Mouse (Mus musculus) fibroblast of lung, adult 2 months (primary cell): ENCODE measurements around the gene Shbg.
"Not testable (repeated sequence)": the region's sequence is repeated elsewhere in the genome, so short reads cannot be mapped to it uniquely, and the experiment has no call there.

Experiments
- DNase-seq: peaks from one replicate; pipeline ENCODE4 v3.0.0-alpha.2; 2011; ENCODE audit warnings: low read depth

The Shbg gene

DNA sequence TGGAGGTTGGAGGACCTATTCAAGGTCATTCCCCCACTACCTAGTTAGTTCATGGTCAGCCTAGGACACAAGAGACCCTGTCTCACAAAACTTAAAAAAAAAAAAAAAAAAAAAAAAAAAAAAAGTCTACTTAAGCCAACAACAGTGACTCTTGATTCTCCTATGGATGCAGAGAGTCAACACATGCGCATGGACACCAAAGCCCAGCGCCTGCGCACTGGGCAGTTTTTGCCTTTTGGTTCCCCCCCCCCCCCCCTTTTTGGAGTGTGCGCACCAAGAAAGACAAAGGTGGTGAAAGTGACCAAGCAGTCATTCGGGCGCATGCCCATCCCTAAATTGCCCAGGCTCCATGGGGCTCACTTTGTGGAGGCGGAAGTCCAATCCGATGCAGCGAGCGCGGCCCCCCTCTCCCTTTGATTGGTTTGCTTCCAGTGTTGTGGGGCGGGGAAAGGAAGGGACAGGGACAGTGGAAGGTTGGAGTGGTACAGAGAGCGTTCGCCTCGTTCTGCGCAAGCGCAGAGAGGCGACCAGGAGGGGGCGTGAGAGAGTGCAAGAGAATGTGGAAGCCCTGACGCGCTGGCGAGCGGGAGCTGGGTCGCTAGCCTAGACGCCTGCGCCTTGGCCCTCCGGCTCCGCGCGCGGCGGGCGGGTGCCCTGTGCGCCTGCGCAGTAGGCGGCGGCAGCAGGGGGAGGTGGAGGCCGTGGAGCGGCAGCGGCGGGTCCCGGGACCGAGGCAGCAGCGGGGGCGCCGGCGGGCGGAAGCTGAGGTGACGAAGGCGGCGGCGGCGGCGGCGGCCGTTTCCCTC lies 14.8 kb upstream of the Shbg start, which contains the start of gene Fxr2:
TSS of gene Fxr2 (plus strand) at position 707 of the 806 bp plus-strand sequence.
- DNase-seq, result peak; percentile 100

DNA sequence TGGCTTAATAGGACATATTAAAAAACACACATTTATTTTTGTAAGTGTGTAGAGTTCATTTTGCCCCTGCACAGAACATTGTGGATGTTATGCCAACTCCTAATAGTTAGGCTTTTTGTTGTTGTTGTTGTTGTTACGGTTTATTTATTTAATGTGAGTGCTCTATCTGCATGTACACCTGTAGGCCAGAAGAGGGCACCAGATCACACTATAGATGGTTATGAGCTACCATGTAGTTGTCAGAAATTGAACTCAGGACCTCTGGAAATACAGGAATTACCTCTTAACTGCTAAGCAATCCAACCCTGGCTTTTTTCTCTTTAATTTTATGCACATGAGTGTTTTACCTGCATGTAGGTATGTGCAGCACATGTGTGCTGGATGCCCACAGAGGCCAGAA lies 12.1 kb upstream of the Shbg start:
- no peak for DNase-seq

DNA sequence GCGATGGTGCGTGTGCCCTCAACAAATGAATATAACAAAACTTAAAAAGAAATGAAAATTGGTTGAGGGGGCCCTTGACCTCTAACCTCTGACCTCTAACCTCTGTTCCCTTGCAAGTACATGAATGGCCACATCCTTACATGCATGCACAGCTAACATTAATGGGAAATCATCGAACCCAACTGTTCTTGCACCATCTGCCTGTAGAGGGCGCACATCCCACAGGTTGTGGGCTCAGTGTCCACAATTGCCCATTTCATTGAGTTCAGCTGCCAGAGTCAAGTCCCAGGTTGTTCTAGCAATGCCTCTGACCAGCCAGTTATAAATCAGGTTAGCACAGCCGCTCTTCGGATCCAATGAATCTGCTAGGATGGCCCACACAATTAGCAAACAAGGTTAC lies 10.6 kb upstream of the Shbg start:
- DNase-seq, result peak; percentile 44

DNA sequence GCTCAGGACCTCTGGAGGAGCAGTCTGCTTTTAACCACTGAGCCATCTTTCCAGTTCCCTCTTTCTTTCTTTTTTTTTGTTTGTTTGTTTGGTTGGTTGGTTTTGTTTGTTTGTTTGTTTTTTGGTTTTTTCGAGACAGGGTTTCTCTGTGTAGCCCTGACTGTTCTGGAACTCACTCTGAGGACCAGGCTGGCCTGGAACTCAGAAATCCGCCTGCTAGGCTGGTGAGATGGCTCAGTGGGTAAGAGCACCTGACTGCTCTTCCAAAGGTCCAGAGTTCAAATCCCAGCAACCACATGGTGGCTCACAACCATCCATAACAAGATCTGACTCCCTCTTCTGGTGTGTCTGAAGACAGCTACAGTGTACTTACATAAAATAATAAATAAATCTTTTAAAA lies 6.6 kb upstream of the Shbg start:
- DNase-seq, result not testable (repeated sequence)

DNA sequence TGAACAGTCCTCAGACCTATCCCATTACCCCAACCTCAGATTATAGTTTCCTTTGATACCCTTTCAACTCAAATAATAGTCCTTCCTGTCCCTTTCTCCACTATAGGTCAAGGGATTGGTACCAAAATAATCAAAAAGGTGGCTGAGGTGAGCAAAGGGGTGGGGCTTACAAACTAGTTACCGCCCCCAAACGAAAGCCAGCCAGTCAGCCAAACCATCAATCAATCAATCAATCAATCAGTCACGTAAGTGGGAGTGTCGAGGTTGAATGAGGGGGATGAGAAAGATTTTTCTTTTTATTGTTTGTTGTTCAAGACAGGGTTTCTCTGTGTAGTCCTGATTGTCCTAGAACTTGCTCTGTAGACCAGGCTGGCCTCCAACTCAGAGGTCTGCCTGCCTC lies 5.3 kb upstream of the Shbg start:
- no peak for DNase-seq

DNA sequence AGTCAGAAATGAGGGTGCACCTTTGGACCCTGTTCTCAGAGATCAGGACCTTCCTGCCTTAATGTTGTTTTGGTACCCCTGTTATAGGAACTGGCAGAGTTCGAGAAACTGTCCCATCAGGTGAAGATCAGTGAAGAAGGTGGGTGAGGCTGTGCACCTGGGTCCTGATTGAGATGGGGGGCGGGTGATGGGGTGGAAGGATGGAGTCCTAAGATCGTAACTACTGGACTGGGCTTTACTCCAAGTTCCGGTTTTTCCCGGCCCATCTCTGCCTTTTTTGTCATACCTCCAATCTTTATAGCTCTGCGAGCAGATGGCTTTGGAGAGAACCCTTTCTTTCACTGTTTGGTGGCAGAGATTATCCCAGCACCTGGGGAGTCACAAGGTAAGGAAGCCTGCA lies 4.7 kb upstream of the Shbg start:
- DNase-seq, result no peak

DNA sequence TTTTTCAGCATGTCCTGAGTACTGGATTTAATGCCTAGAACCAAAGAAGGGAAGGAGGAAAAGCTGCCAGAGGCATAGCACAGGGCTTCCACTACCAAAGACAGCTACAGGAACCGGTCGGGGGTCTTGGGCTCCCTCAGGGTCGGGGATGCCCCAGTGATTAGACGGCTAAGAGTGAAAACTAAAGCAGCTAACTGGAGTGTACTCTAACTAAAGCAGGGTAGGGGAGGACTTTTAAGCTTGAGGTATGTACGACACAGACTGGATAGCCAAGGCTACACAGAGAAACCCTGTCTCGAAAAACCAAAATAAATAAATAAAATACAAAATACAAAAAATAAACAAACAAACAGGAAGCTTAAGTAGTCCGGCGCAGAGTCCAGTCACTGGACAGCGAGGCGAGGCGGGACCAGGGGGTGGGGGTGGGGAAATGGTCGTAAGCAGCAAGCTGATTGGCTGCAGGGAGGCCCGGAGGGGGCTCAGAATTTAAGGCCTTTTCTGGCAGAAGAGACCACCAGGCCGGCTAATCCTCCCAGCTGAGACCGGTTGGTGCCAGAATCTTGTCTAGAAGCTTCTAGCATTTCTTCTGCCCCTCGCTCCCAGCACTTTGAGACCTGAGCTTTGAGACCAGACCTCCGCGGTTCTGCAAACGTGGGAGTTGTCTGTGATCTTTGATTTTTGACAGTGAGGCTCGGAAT lies 4.0 kb upstream of the Shbg start, which contains the start of gene Sat2:
TSS of gene Sat2 (plus strand) at position 454 of the 698 bp plus-strand sequence.
- no peak for DNase-seq

DNA sequence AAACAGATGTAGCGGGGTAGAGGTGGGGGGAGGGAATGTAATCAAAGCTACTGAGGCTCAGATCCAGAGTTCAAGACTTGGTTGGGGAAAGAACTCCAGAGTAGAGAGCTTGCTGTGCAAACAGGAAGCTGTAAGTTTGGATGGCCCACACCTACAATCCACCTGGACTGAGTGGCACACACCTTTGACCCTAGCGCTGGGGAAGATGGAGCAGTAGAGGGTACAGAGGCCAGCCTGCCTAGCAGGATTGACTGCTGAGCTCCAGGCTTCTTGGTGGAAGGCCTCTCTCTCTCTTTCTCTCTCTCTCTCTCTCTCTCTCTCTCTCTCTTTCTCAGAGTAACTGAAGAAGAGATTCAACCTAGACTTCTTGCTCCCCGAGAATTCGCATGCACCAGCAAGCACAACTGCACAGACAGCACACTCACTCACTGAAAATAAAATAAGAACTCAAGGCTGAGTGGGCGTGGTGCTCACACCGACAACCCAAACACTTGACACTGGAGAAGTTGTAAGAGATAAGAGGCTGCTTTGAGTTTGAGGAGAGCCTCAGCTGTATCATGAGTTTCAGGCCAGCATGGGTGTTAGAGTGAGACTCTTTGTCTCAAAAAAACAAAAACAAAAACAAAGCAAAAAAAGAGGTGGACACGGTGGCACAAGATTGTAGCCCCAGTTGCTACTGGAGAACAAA lies 2.8 kb upstream of the Shbg start:
- no peak for DNase-seq

DNA sequence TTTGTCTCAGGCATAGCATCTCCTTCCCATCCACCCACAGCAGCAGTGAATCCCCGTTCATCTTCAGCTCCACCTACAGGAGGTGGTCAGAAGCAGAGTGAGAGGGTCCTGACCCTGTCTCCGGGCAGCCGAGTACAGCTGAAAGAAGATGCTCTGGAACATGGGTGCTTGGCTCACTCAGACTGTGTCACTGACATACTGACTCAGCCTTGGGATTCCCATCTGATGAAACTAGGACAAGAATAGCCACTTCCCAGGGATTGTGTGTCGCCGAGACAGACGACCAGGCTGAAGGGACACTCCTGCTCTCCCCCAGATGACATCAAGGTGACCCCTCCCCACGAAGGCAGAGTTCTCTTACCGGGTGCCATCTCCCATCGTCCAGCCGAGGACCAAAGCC lies 924 bp downstream of the Shbg start:
- no peak for DNase-seq

DNA sequence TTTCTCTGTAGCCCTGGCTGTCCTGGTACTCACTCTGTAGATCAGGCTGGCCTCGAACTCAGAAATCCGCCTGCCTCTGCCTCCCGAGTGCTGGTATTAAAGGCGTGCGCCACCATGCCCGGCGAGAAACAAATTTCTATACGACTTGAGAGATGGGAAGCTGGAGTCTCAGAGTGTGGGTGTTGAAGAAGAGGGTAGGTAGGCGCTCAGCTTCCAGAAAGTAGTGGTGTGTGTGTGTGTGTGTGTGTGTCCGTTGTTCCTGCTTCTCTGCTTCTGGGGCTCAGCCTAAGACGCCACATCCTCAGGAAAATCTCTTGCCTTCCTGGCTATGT lies 3.5 kb downstream of the Shbg start:
- not testable (repeated sequence) for DNase-seq

DNA sequence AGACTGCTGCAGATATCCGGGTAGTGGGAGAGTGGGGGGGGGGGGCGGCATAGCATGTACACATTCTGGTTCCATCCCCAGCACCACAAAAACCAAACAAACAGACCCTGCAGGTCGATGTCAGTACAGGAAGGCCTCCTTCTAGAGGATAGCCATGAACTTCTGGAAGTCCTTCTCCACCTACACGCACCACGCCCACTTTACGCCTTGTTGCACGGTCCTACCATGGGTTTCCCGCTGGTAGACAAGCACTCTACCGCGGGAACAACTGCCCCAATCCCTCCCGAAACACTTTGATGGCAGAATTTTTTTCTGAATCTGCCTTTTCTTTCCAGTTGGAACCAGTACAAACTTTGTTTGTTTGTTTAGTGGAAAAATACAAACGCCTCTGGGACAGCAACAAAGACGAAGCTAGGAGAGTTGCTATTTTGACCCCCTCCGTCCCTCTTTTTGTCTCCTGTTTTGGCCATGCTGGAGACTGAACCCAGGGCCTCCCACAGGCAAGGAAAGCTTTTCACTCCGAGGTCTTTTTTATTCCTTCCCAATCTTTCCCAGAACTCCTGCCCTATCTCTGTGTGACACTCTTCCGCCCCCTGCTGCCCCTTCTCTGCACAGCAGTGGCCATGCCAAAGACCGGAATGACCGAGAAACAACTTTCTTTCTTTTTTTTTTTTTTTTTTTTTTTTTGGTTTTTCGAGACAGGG lies 4.0 kb downstream of the Shbg start:
- peak; percentile 73 for DNase-seq

DNA sequence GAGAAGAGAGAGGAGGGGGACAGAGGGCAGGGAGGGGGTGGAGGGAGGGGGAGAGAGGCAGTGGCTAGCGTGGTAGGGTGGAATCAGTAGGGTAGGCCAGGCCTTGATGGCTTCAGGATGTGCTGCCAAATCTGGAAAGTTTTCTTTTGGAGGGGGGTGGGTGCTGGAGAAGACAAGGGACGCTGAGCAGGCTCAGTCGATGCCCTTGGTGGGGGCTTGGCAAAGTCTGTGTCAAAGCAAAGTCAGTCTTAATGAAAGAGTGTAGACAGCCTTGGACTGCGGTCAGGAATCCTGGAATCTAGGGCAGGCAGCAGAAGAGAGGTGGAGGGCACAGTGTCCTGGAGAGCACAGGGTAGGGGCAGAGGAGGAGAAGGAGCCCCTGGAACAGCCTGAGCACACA lies 6.8 kb downstream of the Shbg start:
- DNase-seq, result no peak

DNA sequence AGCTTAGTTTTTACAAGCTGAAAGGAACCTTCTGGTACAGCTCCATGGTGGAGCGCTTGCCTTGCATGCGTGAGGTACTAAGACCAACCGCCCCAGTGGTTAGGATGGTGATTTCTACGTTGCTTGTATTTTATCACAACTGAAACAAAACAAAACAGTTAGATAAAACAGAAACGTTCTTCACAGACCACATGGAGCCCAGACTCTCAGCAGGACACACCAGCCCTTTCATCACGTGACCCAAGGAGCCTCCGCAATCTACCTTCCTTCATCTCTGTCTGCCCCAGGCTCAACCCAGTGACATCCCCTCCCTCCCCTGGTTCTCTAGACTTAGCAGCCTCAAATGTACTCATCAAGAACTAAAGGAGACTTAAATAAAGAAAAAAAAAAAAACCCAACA lies 8.3 kb downstream of the Shbg start:
- no peak for DNase-seq

DNA sequence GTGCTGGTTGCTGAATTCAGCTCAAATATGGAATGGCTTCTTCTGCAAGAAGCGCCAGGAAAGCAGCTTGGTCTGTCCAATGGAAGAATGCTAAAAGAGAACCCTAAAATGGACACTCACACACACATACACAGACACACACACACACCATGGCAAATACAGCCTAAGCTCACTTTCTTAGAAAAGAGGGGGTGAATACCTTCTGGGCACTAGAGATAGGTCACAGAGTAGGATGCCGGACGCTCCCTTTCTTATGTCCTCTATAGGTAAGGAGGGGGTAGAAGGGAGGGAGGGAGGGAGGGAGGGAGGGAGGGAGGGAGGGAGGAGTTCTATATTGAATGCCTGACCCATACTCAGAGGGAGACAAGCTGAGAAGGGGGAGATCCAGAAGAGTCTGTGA lies 9.2 kb downstream of the Shbg start:
- DNase-seq, result no peak

DNA sequence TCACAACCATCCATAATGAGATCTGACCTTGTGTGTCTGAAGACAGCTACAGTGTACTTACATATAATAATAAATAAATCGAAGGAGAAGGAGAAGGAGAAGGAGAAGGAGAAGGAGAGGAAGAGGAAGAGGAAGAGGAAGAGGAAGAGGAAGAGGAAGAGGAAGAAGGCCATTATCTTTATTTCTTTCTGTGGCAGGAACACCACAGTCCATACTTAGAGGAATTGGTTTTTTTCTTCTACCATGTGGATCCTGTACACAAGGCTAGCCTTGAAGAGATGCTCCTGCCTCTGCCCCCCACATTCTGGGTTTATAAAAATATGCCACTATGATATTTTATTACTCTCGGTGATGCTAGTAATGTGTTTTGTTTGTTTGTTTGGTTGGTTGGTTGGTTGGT lies 10.9 kb downstream of the Shbg start:
- DNase-seq, result no peak

DNA sequence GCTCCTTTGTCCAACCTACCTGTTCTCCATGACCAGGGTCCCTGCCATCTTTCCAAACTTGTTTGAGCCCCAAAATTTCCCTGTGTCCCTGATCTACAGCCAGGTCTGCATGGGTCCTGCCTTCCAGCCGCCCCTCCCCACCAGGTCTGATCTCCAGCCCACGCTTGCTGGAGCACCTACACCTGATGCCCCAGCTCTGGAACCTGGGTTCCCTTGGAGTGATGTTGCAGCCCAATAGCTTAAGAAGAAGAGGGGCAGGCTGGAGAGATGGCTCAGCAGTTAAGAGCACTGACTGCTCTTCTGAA lies 11.3 kb downstream of the Shbg start:
- DNase-seq, result no peak

DNA sequence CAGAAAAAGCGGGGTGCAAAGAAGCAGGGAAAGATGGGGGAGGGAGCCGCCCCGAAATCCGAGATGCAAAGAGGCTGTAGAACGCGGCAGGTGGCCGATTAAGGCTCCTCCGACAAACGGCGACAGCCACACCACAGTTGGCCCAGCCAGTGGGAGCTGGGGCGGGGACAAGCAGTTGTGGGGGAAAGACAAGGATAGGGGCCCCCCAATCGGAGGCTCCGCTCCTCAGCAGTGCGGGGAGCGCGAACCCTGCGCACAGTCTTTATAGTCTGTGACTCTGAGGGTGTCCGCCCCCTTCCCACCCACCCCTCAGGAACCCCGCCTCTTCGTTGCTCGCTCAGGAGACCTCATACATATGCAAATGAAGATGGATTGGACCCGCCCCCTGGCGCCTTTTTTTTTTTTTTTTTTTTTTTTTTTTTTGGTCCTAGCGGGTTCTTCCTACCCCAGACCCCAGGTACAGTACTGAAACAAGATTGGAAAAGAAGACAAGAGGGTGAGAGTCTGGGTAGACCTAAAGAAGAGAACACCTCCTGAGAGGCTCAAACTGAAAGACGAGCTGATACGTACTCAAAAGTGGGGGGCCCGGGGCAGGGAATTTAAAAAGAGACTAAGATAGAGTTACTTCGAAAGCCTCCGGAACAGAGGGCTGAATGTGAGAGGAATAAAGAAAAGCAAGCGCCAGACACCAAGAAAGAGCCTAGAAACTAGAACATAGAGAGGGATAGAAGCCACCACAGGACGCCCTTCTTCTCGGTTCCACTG lies 11.8 kb downstream of the Shbg start, which contains the start of gene Atp1b2:
TSS of gene Atp1b2 (minus strand) at position 217 of the 765 bp plus-strand sequence.
- DNase-seq, result no peak

DNA sequence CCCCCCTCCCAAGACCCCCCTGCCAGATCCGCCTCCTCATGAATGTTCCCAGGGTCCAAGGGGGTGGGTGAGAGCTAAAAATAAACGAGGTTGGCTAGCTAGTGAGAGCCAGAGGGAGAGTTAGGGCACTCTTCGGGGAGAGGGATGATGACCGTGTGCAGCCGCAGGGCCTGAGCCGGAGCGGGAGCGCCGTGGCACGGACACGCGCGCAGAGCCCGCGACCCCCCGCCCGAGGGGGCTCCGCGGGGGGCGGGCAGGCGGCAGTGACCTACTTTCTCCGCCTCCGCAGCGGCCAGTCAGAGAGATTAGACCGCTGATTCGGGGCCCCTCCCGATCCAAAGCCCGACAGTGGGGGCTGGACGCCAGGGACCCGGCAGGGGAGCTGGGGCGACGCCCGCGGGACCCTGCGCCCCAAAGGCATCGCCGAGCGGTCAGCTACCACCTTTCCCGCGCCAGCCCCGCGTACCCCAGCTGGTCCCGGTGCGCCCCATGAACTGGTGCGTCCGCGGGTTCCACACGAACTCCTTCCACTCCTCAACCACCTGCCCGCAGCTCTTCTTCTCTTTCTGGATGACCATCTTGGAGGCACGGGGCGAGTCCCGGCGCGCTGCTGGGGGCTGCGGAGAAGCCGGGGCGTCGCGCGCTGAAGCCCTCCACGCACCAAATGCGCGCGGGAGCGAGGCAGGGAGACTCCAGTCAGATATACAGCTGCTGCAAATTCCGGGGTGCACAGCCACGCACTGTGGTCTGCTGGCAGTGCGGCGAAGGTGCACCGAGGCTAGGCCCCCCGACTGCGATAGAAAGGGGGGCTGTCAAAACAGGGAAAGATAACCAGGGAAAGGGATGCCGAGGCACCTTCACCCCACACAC lies 12.7 kb downstream of the Shbg start:
- DNase-seq, result no peak

DNA sequence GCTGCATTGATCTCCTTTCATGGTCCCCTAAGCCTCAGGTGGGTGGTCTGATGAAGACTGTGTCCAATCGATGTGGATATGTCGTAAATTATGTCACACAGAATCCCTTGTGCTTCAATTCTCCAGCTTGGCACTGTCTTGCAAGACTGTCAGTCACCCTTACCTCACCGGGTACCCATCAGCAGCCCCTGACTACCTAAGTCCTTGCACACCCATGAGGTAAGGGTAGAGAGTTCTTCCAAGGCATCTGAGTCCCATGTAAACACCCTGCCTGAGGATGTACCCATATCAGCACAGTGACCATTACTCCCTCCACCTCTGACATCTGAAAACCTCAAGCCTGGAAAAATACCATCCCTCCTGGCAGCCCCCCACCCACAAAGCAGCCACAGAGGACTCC lies 13.4 kb downstream of the Shbg start:
- no peak for DNase-seq

DNA sequence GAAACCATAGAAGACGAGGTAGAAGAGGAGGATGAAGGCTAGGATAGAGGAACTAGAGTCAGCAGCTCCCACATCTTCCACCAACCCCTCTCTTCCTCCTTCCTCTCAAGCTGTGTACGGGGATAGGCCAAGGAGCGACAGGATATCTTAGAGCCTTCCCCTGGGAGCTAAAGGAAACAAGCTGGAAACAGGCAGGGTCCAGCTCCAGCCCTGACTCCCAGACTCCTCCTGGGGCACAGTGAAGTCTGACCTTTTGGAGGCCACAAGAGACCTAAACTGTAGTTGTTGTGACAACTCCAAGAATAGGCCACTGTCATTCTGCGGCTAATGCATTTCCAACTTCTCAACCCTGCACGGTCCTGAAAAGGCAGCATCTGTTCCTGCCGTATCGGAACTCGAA lies 14.2 kb downstream of the Shbg start:
- DNase-seq, result no peak

DNA sequence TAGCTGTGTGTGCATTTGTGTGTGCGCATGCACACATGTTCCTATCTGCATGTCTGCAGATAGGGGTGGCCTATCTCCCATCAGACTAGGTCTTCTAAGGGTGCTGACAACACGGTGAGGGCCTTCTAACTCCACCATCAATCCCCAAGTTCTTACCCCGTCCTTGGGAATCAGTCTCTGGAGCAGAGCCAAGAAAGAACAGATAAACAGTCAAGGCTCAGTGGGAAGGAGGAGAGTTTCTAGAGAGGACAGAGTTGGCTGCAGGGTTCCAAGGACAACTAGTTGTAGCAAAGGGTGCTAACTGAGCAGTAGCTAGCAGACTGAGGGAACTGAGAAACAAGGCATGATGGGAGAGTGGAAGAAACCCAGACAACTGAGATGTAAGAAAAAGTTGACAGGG lies 15.9 kb downstream of the Shbg start:
- DNase-seq, result no peak
